Mouse (Mus musculus): ENCODE measurements at regions not wholly inside any gene's neighbourhood (a gene's known extent, or its start where the extent isn't known, plus 50 kb on each side); places are given as distances from the start of the nearest gene placed in this dataset.

- TF ChIP-seq CTCF (IDR thresholded peaks at IDR 0.05; ENCODE audit: insufficient read depth, low read depth, low read length) (no peak), POLR2A (IDR thresholded peaks at IDR 0.05; ENCODE audit: insufficient read depth, low read depth, low read length) (no peak)
These were observed 326.5 kb downstream of the Ptpru start for GRCm38 (mm10) chr4:131511586-131511985.
